Mouse (Mus musculus) liver (tissue): ENCODE measurements around the gene Cd81.

Experiments used
- DNase-seq: peaks from one replicate; pipeline ENCODE4 v3.0.0-alpha.2; 2020; ENCODE audit warnings: mixed read lengths

Gene Cd81

GRCm38 (mm10) chr7:143051316-143051715, 1.2 kb upstream of the Cd81 start:
- no peak for DNase-seq

DNA sequence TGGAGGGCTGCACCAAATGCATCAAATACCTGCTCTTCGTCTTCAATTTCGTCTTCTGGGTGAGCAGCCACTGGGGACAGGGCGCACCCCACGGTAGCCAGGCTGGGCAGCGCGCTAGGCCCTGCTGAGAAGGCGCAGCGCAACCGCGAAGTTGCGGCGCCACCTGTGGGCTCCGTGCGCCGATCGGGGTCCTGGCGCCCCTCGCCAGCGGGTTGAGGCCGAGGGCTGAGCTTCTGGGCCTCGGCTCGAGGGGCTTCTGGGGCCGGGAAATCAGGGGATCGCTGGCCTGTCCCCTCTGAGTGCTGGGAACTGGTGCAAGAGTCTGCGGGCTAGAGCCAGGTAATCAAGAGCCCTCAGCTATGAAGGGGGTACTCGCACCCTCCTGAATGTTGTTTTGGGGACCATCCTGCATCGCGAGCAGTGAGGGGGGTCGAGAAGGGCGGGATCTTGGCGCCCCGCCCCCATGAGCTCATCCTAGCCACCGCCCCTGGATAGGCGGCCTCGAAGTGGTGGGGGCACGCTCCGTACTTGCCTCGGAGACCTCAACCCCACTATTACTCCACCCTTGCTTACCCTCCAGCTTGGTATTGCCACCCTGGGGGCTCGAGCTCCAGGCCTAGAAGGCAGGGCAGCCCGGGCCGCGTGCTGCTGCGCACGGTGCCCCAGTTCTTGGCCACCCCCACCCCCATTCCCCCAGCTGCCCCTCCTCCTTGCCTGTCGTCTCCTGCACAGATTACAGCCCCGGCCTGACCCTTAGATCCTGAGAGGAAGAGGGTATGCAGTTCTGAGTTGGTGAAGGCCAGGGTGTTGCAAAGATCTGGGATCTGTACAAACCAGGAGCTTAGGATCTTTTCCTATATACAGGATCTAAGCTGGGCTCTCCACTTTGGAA, 715 bp downstream of the Cd81 start:
- DNase-seq, result peak; percentile 71

DNA sequence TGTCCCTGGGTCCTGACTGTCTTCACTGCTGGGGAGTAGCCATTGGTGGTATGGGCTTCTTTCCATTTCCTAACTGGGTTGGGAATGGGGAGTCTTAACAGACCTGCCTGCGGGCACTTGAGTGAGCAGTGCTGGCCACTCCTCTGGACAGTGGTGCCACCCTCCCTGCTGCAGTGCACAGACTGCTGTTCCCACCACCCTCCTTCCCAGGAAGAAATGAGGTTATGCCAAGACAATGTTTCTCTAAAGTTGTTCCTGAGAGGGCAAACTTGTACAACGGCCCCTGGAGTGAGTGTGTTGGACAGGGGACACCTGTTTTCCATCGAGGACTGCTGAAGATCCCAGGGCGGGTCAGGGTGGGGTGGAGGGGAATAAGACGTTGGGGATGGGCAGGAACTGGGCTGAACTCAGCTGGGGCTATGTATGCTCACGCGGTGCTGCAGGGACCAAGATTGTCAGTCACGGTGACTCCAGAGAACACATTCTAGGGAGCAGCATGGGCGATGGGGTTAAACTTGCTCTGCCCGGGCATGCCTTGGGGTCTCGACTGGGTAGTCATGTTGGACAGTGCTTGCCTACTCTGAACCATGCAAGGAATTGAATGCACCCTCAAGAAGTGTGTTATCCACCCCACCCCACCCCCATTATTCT, 1.5 kb downstream of the Cd81 start:
- DNase-seq, result no peak

- DNase-seq, result no peak
Measured at GRCm38 (mm10) chr7:143054612-143054965, 2.0 kb downstream of the Cd81 start.

DNA sequence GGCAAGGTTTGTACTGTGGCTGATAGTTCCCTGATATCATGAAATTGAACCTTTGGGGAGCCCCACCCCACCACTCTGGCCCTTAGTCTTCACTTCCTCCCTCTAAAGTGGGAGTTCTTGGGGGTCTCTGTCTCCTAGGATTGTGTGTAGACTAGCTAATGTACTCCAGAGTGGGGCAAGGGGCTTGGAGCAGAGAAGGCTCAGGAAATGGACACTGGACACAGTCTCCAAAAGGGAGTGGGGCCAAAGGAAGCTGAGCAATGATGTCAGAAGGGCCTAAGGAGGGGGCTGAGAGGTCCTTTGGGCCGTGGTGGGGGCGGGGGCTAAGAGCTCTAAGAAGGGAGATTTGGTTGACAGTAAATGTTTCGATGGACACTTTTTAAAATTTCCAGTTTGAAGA, 2.5 kb downstream of the Cd81 start:
- DNase-seq, result no peak

DNA sequence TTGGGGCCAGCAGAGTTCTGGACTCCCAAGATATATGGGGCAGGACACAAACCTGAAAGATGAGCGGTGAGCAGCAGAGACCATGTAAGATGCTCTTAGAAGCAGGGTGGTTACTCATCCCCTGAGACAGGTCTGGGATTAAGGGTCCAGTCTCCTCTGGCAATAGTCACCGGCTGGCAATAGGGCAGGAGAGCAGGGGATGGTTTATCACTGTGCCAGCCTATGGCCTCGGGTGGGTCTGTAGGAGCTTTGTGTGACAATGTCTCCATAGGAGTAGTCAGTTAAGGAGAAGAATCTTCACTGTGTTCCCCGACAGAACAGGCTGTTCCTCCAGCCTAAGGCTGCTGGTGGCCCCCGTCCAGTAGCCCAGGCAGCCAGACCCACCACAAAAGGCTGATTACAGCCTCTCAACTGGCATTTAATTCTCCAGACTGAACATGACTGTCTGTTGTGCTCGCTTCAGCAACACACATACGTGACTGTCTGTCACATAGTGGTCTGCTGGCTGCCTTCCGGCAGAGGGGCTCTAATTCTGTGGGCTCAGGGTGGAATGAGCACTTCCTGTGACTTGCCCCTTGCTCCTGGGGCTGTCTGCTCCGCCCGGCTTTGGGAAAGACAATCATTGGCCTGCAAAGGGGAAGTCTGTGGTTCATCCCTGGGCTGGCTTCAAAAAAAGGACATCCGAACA, 3.1 kb downstream of the Cd81 start:
- DNase-seq, result peak; percentile 33

DNA sequence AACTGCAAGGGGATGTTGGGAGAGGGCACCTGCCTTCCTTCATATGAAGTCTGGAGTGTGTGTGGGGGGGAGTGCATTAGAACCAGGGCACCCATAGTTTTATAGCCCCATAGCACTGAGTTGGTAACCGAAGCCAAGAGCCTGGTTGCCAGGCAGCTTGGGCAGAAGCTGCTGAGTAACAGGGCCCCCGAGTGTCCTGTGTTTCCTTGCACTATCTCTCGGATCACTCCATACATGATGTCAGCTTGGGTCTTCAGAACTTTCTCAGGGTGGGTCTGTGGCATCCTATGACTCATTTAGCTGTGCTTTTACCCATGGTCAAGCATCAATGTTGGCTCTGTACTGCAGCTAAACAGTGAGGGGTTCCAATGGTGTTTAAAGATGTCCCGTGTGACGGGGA, 4.5 kb downstream of the Cd81 start:
- DNase-seq, result no peak

- DNase-seq, result peak; percentile 68
Measured at GRCm38 (mm10) chr7:143057667-143058220, 5.2 kb downstream of the Cd81 start.

- peak; percentile 38 for DNase-seq
Measured at GRCm38 (mm10) chr7:143058221-143058697, 5.7 kb downstream of the Cd81 start.

GRCm38 (mm10) chr7:143059202-143059870, 6.8 kb downstream of the Cd81 start:
- DNase-seq, result no peak

- no peak for DNase-seq
Measured at GRCm38 (mm10) chr7:143062704-143063103, 10.2 kb downstream of the Cd81 start.

DNA sequence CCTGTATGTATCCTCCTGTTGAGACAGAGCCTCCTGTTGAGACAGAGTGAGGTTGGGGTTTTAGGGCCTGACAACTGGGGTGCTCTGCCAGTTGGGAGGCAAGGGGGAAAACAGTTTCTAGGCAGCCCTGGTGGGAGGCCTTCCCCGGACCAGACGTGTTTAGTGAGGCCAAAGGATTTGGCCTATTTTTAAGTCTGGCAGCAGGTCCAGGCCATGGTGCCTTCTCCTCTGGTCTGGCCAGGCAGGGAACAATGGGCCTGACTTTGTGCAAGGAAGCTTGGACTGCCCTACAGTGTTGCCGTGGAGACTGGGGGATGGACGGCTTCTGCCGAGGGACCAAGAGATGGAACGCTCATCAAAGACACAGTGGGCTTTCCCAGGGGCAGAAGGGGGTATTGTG, 11.7 kb downstream of the Cd81 start:
- no peak for DNase-seq

DNA sequence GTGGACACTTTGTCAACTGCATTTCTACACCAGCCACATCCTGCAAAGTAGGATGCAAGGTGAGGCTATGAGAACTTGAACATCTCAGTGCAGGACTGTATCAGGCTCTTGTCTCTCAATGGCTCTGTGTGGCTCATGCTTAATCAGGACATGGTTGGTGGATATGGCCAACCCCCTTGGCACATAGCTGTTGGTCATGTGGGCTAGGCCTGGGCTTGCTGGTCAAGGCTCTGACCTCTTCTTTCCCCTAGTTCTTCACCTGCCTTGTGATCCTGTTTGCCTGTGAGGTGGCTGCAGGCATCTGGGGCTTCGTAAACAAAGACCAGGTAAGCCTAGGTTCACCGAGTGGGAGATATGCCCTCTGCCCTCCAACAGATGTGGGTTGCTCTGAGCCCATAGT, 13.2 kb downstream of the Cd81 start:
- no peak for DNase-seq

DNA sequence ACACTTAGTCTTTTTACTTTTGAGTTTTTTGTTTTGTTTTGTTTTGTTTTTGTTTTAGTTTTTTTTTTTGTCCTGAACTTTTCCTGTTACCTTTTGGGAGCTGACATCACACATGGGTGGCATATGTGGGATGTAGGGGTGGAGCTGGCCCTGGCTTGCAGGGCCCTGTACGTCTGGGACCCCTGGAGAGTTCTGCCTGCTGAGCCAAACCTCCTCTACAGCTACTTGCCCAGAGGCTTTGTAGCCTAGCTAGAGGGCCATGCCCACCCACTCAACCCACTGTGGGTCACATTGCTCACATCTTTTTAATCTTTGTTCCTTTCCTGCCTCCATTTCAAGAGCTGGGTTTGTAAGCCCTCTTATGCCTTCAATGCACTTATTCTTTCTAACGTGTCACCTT, 14.9 kb downstream of the Cd81 start:
- no peak for DNase-seq

GRCm38 (mm10) chr7:143067897-143068296, 15.4 kb downstream of the Cd81 start:
- DNase-seq, result no peak

DNA sequence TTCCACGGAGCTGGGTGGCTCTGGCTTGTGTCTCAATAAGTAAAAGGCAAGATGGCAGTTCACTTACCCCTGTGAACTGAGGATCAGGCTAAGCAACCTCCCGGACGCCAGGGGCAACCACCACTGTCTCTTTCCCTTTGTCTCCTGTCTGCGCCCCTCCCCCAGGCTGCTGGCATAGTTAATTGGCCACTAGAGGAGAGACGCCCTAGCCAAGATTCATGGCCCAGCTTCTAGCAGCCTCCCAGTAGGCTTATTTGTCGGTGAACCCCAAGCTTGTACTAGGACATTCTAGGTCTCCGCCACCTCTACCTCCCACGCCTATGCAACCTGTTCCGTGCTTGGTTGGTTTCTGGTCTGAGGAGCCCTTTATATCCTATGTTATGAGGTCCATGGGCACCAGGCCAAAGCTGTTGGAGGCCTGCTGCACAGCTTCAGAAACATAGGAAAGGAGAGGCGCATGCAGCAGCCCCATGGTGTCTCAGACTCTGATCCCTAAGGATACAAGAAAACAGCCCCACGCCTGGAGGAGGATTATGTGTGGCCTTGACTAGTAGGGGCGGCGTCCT, 15.9 kb downstream of the Cd81 start:
- peak; percentile 23 for DNase-seq

GRCm38 (mm10) chr7:143068882-143069591, 16.5 kb downstream of the Cd81 start, which contains the start of gene Tssc4:
TSS of gene Tssc4 (plus strand) at chr7:143069249.
- peak; percentile 95 for DNase-seq

- peak; percentile 32 for DNase-seq
Measured at GRCm38 (mm10) chr7:143069751-143070400, 17.3 kb downstream of the Cd81 start.

DNA sequence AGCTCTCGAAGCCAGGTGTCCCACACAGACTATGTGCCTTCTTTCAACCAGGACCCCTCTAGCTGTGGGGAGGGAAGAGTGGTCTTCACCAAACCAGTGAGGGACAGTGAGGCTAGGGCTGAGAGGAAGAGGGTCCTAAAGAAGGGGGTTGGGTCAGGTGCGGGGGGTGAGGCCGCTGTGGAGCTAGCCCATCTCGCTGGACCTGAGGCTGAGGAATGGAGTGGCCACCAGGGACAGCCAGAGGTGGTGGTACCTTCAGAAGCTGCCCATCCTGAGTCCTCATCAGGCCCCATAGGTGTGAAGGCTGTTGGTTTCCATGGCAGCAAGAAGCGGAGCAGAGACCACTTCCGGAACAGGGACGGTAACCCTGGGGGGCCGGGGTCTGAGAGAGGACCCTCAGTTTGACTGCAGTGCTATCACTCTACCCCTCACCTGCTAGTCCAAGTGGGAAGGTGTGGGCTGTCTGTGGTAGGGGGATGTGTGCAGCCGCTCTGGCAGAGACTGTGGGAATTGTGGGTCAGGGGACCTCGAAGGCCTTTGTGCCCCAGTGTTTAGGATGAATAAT, 18.0 kb downstream of the Cd81 start:
- no peak for DNase-seq

- no peak for DNase-seq
Measured at GRCm38 (mm10) chr7:143072605-143073004, 20.1 kb downstream of the Cd81 start.

DNA sequence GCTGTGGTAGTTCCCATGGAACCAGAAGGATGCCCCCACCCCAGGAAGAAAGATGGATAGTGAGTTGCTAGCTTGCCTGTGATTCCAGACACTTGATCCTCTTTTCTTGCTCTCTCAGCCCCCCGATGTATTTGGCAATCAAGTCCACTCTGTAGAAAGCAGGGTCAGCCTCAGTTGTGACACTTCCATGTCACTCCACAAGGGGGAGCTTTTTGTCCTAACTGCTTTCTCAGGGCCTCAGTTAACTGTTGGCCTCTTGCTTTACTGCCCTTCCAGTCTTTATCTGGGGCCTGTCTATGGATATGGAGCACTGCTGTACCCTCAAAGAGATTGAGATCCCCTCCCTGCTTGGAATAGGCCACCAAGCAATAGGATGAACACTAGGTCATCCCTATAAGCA, 20.5 kb downstream of the Cd81 start:
- peak; percentile 52 for DNase-seq
